Mouse (Mus musculus) neural tube, embryonic 15.5 days (tissue): ENCODE measurements around the gene Pik3r4. TPM values are rescaled to one million over a fixed set of nuclear protein-coding genes. Genes with fewer than 3 reads are reported as not detected.

Experiments
- ATAC-seq: fragments of 200-750 bp; cut with Nextera tagmentation; 2 replicates; pipeline ENCODE4 v1.8.0; 2017; ENCODE audit warnings: mild to moderate bottlenecking, moderate TSS enrichment, moderate library complexity; ENCODE audit not compliant: low FRiP score
- H3K27ac ChIP-seq: fragments of 300-500 bp; sonication (generic); replicated peaks from 2 replicates; pipeline ENCODE4 v1.5.1; 2015; ENCODE audit warnings: mild to moderate bottlenecking, inconsistent platforms
- H3K27me3 ChIP-seq: fragments of 300-500 bp; sonication (generic); replicated peaks from 2 replicates; pipeline ENCODE4 v1.6.1; 2015; ENCODE audit warnings: inconsistent platforms
- H3K36me3 ChIP-seq: fragments of 300-500 bp; sonication (generic); 2 replicates; pipeline ENCODE4 v1.6.1; 2015; ENCODE audit warnings: inconsistent platforms
- H3K4me1 ChIP-seq: fragments of 300-500 bp; sonication (generic); 2 replicates; pipeline ENCODE4 v1.6.1; 2015; ENCODE audit warnings: inconsistent platforms
- H3K4me2 ChIP-seq: fragments of 300-500 bp; sonication (generic); 2 replicates; pipeline ENCODE4 v1.6.1; 2015; ENCODE audit warnings: inconsistent platforms, mild to moderate bottlenecking, moderate library complexity
- H3K4me3 ChIP-seq: fragments of 300-500 bp; sonication (generic); replicated peaks from 2 replicates; pipeline ENCODE4 v1.5.1; 2015; ENCODE audit warnings: mild to moderate bottlenecking, inconsistent platforms
- H3K9ac ChIP-seq: fragments of 300-500 bp; sonication (generic); replicated peaks from 2 replicates; pipeline ENCODE4 v1.6.1; 2015; ENCODE audit warnings: mild to moderate bottlenecking, inconsistent platforms
- H3K9me3 ChIP-seq: fragments of 300-500 bp; sonication (generic); replicated peaks from 2 replicates; pipeline ENCODE4 v1.6.1; 2016; ENCODE audit warnings: inconsistent platforms
- WGBS: fragments of 180-500 bp; shearing (Covaris S2); methylation state at CpG from one replicate; pipeline ENCODE4 v1.1.7; 2015; ENCODE audit warnings: mixed read lengths; 5-methylcytosine and 5-hydroxymethylcytosine counted together
- polyA plus RNA-seq: library from polyadenylated mRNA; unstranded; fragments of >200 nt; fragmentation: Nextera tagmentation; extraction: Ambion mirVana; gene quantifications from 2 replicates; pipeline ENCODE4 v1.2.1, GENCODE M21; 2015

Gene Pik3r4
- polyA plus RNA-seq, 1 experiment from 2014 or later, result 16.5 TPM

DNA sequence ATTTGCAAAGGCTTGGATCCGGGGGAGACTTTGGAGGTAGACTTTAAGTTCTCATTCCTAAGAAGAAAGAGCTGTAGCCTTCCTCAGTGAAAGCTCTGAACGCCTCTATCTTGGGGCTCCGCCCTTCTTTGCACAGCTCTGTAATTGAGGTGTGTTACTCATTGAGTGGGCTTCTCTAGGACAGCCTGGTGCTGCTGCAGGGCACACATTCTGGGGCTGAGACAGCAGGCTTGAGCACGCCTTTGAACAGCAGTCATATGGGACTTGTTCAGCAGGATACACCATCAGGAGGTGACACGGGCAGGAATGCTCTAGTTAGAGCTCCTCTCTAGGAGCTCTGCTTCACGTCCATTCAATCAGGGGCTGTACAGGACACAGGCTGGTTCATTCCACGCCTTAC is 22.5 kb downstream of the Pik3r4 start:
- Histone ChIP-seq H3K9ac (no peak overlapping the region), H3K4me3 (no peak overlapping the region), H3K36me3 (peaks cover 61% of the 10 kb centered on the region), H3K27me3 (no peaks in the 10 kb centered on the region), H3K4me2 (no peak overlapping the region), H3K4me1 (no peaks in the 10 kb centered on the region), H3K27ac (no peak overlapping the region), H3K9me3 (no peaks in the 10 kb centered on the region)
- no peak for ATAC-seq
- 92% methylated on average over 7 of the region's 7 CpGs for WGBS

DNA sequence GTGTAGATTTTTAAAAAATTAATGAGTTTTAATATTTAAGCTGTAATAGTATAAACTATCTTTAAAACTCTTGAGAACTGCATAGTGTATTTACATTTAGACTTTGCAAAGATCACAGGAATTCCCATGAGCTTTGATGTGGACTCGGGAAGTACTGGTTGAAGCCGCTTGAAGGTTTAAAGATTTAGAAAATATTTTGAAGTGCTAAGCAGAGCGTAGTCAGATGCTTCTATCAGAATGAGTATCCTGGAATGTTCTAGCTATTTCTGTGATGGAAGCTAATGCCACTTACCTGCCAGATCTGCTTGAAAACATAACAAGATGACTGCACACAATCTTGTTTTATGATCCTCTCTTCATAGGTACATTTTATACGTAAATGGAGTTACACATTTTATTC is 28.1 kb downstream of the Pik3r4 start:
- no peak for ATAC-seq
- peaks cover 42% of the 10 kb centered on the region for H3K36me3 ChIP-seq
- no peaks in the 10 kb centered on the region for H3K27me3 ChIP-seq

DNA sequence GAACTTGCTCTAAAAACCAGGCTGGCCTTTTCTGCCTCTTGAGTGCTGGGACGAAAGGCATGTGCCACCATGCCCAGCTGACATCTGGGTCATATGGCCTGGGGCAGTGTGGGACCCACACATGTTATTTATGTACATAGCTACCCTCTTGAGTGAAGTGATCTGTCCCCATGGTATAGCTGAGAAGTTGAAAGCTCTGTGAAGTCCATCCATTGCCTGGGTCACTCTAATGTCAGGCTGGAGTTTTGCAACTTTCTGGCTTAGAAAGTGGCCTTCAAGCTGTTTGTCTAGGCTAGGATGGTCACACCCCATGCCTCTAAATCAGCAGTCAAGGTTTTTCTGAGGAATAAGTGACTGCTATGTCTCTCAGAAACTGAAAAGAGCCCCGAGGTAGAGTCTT is 29.3 kb downstream of the Pik3r4 start:
- no peak for ATAC-seq
- Histone ChIP-seq H3K9me3 (no peaks in the 10 kb centered on the region), H3K36me3 (peaks cover 52% of the 10 kb centered on the region), H3K4me3 (no peak overlapping the region), H3K4me1 (no peaks in the 10 kb centered on the region), H3K27me3 (no peaks in the 10 kb centered on the region), H3K27ac (no peak overlapping the region), H3K9ac (no peak overlapping the region), H3K4me2 (no peak overlapping the region)
- 82% methylated on average over 2 of the region's 2 CpGs for WGBS

More for the DNA sequence above, 28.1 kb downstream of the Pik3r4 start:
- Histone ChIP-seq H3K9me3 (no peaks in the 10 kb centered on the region), H3K4me1 (no peaks in the 10 kb centered on the region), H3K4me2 (no peak overlapping the region), H3K4me3 (no peak overlapping the region), H3K27ac (no peak overlapping the region), H3K9ac (no peak overlapping the region)
- WGBS, result 92% methylated on average over 4 of the region's 4 CpGs

DNA sequence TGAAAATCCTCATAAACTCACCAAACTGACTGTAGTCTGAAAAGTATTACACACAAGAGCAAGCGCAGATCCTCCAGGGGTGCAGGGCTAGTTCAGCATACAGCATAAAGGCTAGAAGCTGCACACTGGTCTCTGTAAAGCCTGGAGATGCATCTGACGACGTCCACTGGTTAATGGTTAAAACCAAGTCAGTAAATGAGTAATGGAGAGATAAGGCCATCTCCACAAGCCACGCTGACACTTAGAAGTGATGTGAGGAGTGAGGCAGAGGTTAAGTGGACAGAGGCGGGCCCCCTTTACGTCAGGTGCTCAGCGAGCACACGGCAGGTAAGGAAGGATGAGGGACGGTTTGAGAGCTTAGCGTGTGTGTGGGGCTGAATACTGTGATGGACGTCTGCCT is 33.2 kb downstream of the Pik3r4 start:
- Histone ChIP-seq H3K4me2 (no peak overlapping the region), H3K27ac (no peak overlapping the region), H3K27me3 (no peaks in the 10 kb centered on the region), H3K36me3 (peaks cover 45% of the 10 kb centered on the region), H3K9me3 (no peaks in the 10 kb centered on the region), H3K4me1 (peaks cover under 1% of the 10 kb centered on the region; the same call in 1 of the 2 replicates), H3K9ac (no peak overlapping the region), H3K4me3 (no peak overlapping the region)
- ATAC-seq, result no peak
- 88% methylated on average over 11 of the region's 11 CpGs for WGBS

DNA sequence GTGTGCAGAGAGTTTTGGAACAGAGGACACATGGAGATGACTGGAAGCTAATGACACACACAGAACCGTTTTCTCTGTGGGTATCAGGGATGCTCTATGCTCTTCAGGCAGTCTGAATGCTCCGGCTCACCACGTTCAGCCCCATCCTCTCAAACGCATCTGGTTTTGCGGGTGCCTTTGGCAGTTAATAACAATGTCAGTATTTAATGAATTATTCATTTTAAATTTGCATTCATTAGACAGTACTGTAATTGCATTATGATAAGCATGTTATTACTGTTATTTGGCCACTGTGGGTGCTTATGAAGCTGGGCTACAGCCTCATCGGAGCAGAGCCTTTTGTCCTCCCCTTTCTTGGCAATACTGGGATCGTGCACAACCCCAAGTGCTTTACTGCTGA is 38.6 kb downstream of the Pik3r4 start:
- H3K4me1 ChIP-seq, result peaks cover 10% of the 10 kb centered on the region; the same call in 1 of the 2 replicates
- WGBS, result 34% methylated on average over 7 of the region's 7 CpGs
- no peak overlapping the region for H3K9ac ChIP-seq
- no peak overlapping the region for H3K4me2 ChIP-seq
- H3K27ac ChIP-seq, result peak overlapping the region; percentile 18
- H3K9me3 ChIP-seq, result no peaks in the 10 kb centered on the region
- H3K36me3 ChIP-seq, result peaks cover 40% of the 10 kb centered on the region
- no peaks in the 10 kb centered on the region for H3K27me3 ChIP-seq
- ATAC-seq, result peak; percentile 53; the same call in 1 of the 2 replicates
- H3K4me3 ChIP-seq, result no peak overlapping the region

DNA sequence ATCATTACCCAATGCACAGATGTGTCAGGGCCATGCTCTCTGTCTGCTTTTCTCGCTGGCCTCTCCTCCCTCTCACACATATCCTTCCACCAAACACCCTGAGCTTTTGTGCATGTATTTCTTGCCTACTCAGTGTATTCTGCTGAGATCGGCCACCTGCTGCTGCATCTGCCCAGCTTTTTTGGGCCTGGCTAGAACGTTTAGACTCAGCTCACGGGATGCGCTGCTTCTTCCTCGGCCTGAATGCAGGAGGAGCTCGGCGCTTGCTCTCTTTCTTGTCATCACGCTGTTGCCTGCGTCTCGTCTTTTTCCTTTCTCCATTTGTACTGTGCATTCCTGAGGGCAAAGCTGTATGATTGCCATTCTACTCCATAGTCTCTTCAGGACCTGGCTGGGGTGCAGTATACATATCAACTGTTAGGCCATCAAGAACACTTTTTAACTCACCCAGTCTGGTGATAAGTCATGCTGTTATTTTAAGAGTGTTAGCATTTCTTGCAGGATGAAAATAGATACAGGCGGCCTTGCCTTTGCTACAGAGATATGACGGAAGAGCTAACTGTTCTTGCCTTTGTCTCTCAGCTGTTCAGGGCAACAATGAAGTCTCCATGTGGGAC is 41.9 kb downstream of the Pik3r4 start:
- peaks cover 10% of the 10 kb centered on the region; the same call in 1 of the 2 replicates for H3K4me1 ChIP-seq
- no peak overlapping the region for H3K4me2 ChIP-seq
- peaks cover 37% of the 10 kb centered on the region for H3K36me3 ChIP-seq
- 95% methylated on average over 13 of the region's 13 CpGs for WGBS
- no peak overlapping the region for H3K4me3 ChIP-seq
- no peaks in the 10 kb centered on the region for H3K9me3 ChIP-seq
- no peak overlapping the region for H3K9ac ChIP-seq
- H3K27me3 ChIP-seq, result no peaks in the 10 kb centered on the region
- H3K27ac ChIP-seq, result no peak overlapping the region
- no peak for ATAC-seq

DNA sequence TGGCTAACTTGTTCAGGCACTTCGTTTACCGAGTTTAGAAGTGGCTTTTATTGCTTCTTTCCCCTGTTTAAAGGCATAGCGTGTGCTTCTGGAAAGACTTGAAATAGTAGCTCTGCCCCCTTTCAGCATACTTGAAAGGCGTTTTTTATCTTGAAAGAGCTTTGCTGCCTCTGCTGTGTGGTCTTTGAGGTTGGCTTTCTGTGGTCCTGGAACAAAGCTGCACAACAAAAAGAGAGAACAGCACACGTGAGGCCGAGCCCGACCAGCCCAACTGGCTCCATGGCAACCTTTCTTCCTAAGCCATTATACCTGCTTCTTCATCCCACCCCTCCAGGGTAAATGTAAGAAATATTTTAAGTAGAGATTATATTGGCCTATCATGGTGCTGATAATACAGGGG is 46.7 kb downstream of the Pik3r4 start:
- Histone ChIP-seq H3K4me2 (no peak overlapping the region), H3K9ac (no peak overlapping the region), H3K36me3 (peaks cover 32% of the 10 kb centered on the region), H3K27ac (no peak overlapping the region), H3K4me3 (no peak overlapping the region), H3K4me1 (no peaks in the 10 kb centered on the region), H3K27me3 (no peaks in the 10 kb centered on the region), H3K9me3 (no peaks in the 10 kb centered on the region)
- WGBS, result 36% methylated on average over 7 of the region's 7 CpGs
- ATAC-seq, result no peak

DNA sequence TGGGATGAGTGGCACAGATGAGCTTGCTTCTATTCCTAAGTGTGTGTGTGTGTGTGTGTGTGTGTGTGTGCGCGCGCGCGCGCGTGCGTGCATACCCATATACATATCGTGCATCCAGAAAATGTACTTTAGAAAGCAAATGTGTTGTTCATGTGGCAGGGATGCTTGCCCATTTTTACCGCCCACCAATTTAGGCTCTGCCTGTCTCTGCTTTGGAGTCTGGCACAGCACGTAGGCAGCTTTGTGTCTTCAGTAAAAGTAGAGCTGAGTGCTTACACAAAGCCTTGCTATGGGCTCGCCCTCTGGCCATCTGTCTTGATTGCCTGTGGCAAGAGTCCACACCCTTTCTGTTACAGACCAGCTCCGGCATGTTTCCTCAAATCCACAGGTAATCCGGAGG is 49.7 kb downstream of the Pik3r4 start:
- no peak overlapping the region for H3K27ac ChIP-seq
- H3K9ac ChIP-seq, result no peak overlapping the region
- H3K9me3 ChIP-seq, result no peaks in the 10 kb centered on the region
- peaks cover 12% of the 10 kb centered on the region for H3K36me3 ChIP-seq
- no peak for ATAC-seq
- peaks cover 7% of the 10 kb centered on the region; the same call in 1 of the 2 replicates for H3K4me1 ChIP-seq
- WGBS, result 91% methylated on average over 14 of the region's 14 CpGs
- H3K4me3 ChIP-seq, result no peak overlapping the region
- H3K27me3 ChIP-seq, result no peaks in the 10 kb centered on the region
- no peak overlapping the region for H3K4me2 ChIP-seq

DNA sequence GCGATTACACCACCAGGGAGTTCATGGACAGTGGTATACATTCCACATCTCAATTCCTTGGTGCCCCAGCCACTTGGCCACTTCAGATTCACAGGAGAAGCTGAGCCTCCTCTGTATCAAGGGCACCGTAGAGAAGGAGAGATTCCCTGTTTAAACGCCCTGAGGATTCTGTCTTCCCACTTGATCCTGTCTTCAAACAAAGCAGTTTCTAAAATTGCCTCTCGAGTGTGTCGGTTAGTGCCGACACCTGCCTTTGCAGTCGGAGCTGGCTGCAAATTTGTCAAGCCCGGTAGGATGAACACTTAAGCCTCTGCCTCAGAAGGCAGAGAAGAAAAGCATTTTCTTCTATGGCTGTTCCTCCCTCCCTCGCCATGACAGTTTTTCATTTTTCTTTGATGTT is 50.3 kb downstream of the Pik3r4 start:
- Histone ChIP-seq H3K9ac (no peak overlapping the region), H3K4me1 (peaks cover 13% of the 10 kb centered on the region), H3K4me2 (no peak overlapping the region), H3K9me3 (no peaks in the 10 kb centered on the region), H3K4me3 (no peak overlapping the region), H3K27ac (no peak overlapping the region), H3K27me3 (no peaks in the 10 kb centered on the region), H3K36me3 (peaks cover 6% of the 10 kb centered on the region; the same call in 1 of the 2 replicates)
- WGBS, result 88% methylated on average over 9 of the region's 9 CpGs
- ATAC-seq, result no peak

DNA sequence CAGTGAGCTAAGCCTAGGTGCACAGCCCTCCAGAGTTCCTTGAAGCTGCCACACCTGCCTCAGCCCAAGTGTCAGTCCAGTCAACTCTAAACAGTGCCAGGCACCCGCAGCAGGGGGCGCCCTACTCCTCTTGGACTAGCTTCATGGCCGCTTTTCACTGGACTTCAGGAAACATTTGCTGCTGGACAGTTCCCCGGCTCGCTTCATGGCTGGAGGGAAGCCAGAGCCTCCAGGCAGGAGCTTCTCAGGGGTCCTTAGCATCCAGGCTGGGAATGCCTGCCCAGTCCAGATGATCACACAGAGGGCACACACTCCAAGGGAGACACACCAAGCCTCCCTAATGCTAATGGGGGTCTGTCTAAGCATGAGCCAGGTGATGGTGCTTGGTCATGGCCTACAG is 51.1 kb downstream of the Pik3r4 start:
- no peak for ATAC-seq
- no peaks in the 10 kb centered on the region for H3K27me3 ChIP-seq
- H3K4me3 ChIP-seq, result no peak overlapping the region
- WGBS, result 11% methylated on average over 5 of the region's 5 CpGs
- no peaks in the 10 kb centered on the region for H3K36me3 ChIP-seq
- no peak overlapping the region for H3K27ac ChIP-seq
- H3K9ac ChIP-seq, result no peak overlapping the region
- peaks cover 20% of the 10 kb centered on the region for H3K4me1 ChIP-seq
- H3K9me3 ChIP-seq, result no peaks in the 10 kb centered on the region
- no peak overlapping the region for H3K4me2 ChIP-seq

DNA sequence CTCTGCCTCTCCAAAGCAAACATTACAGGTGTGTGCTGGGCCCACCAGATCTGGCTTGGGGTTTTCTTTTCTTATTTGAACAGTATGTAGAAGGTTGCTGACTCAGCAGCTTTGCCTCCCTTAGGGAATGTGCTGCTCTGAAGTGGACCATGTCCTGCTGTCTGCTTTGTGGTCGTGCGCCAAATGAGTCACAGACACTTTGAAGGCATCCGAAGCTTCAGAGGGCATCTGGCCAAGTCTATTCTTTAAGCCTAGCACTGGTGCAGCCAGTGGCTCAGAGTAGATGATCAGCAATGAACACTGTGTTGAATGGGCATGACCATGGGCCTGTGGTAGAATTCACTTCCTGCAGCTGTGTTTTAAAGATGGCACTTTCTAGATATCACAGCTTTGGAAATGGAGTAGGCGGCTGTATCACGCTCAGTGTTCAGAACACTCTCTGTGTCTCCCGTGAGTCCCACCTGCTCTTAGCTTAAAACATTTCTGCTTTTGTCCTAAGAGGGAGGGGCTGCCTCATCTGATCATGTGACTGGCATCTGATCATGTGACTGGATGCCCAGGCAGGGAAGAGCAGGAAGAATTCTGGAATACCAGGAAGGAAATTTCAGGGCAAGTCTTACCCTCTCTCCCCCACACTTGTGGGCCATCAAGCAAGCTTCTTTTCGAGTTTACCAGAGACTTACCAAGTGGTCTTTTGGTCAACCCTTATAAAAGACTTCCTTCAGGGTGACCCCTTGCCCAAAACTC is 54.2 kb downstream of the Pik3r4 start:
- H3K9ac ChIP-seq, result no peak overlapping the region
- H3K4me3 ChIP-seq, result no peak overlapping the region
- no peaks in the 10 kb centered on the region for H3K27me3 ChIP-seq
- peaks cover 35% of the 10 kb centered on the region for H3K4me1 ChIP-seq
- 84% methylated on average over 7 of the region's 7 CpGs for WGBS
- H3K36me3 ChIP-seq, result no peaks in the 10 kb centered on the region
- no peaks in the 10 kb centered on the region for H3K9me3 ChIP-seq
- ATAC-seq, result no peak
- H3K4me2 ChIP-seq, result no peak overlapping the region
- H3K27ac ChIP-seq, result no peak overlapping the region

DNA sequence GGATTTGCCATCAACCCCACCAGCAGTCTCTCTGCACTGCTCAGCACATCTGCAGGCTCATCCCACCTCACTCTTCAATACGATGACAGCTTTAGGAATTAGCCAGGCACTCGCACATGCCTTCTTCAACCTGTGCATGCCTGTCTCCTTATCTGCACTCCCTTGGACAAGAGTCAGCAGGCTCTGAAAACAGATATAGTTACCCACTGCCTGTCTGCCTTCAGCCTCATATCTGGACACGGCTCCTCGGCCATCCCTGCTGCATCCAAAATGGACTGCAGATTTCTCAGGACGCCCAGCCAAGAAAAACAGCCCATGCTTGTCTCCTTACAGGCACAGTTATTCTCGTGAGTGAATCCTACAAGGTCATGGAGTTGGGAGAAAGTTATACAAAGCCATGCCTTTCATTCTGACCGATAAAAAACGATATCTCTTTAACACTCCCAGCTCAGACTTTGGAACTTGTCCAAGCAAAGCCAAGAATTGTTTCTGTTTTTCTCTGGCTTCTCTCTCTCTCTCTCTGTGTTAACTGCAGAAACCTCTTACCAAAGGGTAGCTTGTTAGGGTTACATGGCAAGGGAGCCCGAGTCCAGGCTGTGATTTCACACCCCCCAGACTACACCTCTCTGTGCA is 55.1 kb downstream of the Pik3r4 start:
- ATAC-seq, result no peak
- WGBS, result 58% methylated on average over 9 of the region's 9 CpGs
- no peak overlapping the region for H3K27ac ChIP-seq

More for the DNA sequence above, 55.1 kb downstream of the Pik3r4 start:
- Histone ChIP-seq H3K9me3 (no peaks in the 10 kb centered on the region), H3K9ac (no peak overlapping the region), H3K27me3 (no peaks in the 10 kb centered on the region), H3K4me2 (no peak overlapping the region), H3K4me1 (peaks cover 35% of the 10 kb centered on the region), H3K4me3 (no peak overlapping the region), H3K36me3 (no peaks in the 10 kb centered on the region)
